Mouse (Mus musculus) lung, postnatal 0 days (tissue): ENCODE results near the gene Cntrl. TPM values are rescaled to one million over a fixed set of nuclear protein-coding genes. Genes with fewer than 3 reads are reported as not detected.

Experiments used
- ATAC-seq: fragments of 200-750 bp; cut with Nextera tagmentation; 2 replicates; pipeline ENCODE4 v1.8.0; 2017; ENCODE audit warnings: moderate library complexity
- DNase-seq: peaks from one replicate; pipeline ENCODE4 v3.0.0-alpha.2; 2016; ENCODE audit warnings: low spot score
- H3K27ac ChIP-seq: fragments of 300-500 bp; sonication (generic); 2 replicates; pipeline ENCODE4 v1.5.1; 2014; ENCODE audit warnings: antibody characterized with exemption, mild to moderate bottlenecking, low read length, mixed read lengths
- H3K27me3 ChIP-seq: fragments of 300-500 bp; sonication (generic); replicated peaks from 2 replicates; pipeline ENCODE4 v1.6.1; 2014; ENCODE audit warnings: low read length, mixed read lengths; ENCODE audit not compliant: insufficient read depth
- H3K36me3 ChIP-seq: fragments of 300-500 bp; sonication (generic); 2 replicates; pipeline ENCODE4 v1.6.1; 2014; ENCODE audit warnings: low read length, mixed read lengths; ENCODE audit not compliant: insufficient read depth
- H3K4me1 ChIP-seq: fragments of 300-500 bp; sonication (generic); 2 replicates; pipeline ENCODE4 v1.6.1; 2014; ENCODE audit warnings: antibody characterized with exemption, low read depth, low read length, mixed read lengths; ENCODE audit not compliant: insufficient read depth
- H3K4me2 ChIP-seq: fragments of 300-500 bp; sonication (generic); replicated peaks from 2 replicates; pipeline ENCODE4 v1.6.1; 2014; ENCODE audit warnings: low read depth, mild to moderate bottlenecking, low read length, moderate library complexity, mixed read lengths
- H3K4me3 ChIP-seq: fragments of 300-500 bp; sonication (generic); 2 replicates; pipeline ENCODE4 v1.5.1; 2014; ENCODE audit warnings: low read depth, low read length
- H3K9ac ChIP-seq: fragments of 300-500 bp; sonication (generic); replicated peaks from 2 replicates; pipeline ENCODE4 v1.6.1; 2014; ENCODE audit warnings: low read depth, mild to moderate bottlenecking
- H3K9me3 ChIP-seq: fragments of 300-500 bp; sonication (generic); 2 replicates; pipeline ENCODE4 v1.6.1; 2016; ENCODE audit warnings: low read length, mixed read lengths
- CTCF ChIP-seq: IDR thresholded peaks from 2 replicates; pipeline ENCODE4 v1.5.1; 2016; ENCODE audit warnings: antibody characterized with exemption, mild to moderate bottlenecking
- EP300 ChIP-seq: IDR thresholded peaks from 2 replicates; pipeline ENCODE4 v1.6.1; 2016; ENCODE audit warnings: antibody characterized with exemption, mild to moderate bottlenecking, control low read depth
- WGBS: fragments of 180-500 bp; shearing (Covaris S2); extraction: QIAGEN DNeasy Blood & Tissue Kit; methylation state at CpG from one replicate; pipeline ENCODE4 v1.1.7; 2014; 5-methylcytosine and 5-hydroxymethylcytosine counted together
- polyA plus RNA-seq: library from polyadenylated mRNA; unstranded; fragments of >200 nt; fragmentation: Nextera tagmentation; extraction: Ambion mirVana; gene quantifications from 2 replicates; pipeline ENCODE4 v1.2.1, GENCODE M21; 2015

Cntrl gene
- polyA plus RNA-seq, 1 experiment from 2014 or later, result 21.3 TPM

- DNase-seq, result no peak
- H3K4me3 ChIP-seq, result no peak overlapping the region
- H3K9me3 ChIP-seq, result no peaks in the 10 kb centered on the region
- TF ChIP-seq CTCF, result no peak
- no peak for TF ChIP-seq EP300
- H3K4me1 ChIP-seq, result no peaks in the 10 kb centered on the region
- H3K36me3 ChIP-seq, result no peaks in the 10 kb centered on the region
- no peak overlapping the region for H3K9ac ChIP-seq
- no peak overlapping the region for H3K27ac ChIP-seq
- no peaks in the 10 kb centered on the region for H3K27me3 ChIP-seq
- WGBS, result 51% methylated on average over 14 of the region's 14 CpGs
- ATAC-seq, result no peak
- peak overlapping the region; percentile 35; the same call in 1 of the 2 replicates for H3K4me2 ChIP-seq
These were observed 106.1 kb downstream of the Cntrl start for GRCm38 (mm10) chr2:35215363-35215762.

- Histone ChIP-seq H3K4me3 (no peak overlapping the region), H3K27ac (no peak overlapping the region), H3K4me1 (no peaks in the 10 kb centered on the region), H3K27me3 (no peaks in the 10 kb centered on the region), H3K36me3 (no peaks in the 10 kb centered on the region), H3K9ac (no peak overlapping the region), H3K9me3 (no peaks in the 10 kb centered on the region), H3K4me2 (no peak overlapping the region)
- no peak for TF ChIP-seq CTCF
- WGBS, result 52% methylated on average over 2 of the region's 2 CpGs
- DNase-seq, result no peak
- no peak for ATAC-seq
These were observed 107.4 kb downstream of the Cntrl start for GRCm38 (mm10) chr2:35216701-35217100.

- Histone ChIP-seq H3K4me3 (no peak overlapping the region), H3K27me3 (no peaks in the 10 kb centered on the region), H3K9me3 (no peaks in the 10 kb centered on the region), H3K4me2 (no peak overlapping the region), H3K27ac (no peak overlapping the region), H3K36me3 (no peaks in the 10 kb centered on the region), H3K4me1 (no peaks in the 10 kb centered on the region), H3K9ac (no peak overlapping the region)
- ATAC-seq (no peak), DNase-seq (no peak)
- TF ChIP-seq EP300 (no peak), CTCF (no peak)
- WGBS, result 94% methylated on average over 3 of the region's 3 CpGs
These were observed 109.4 kb downstream of the Cntrl start for GRCm38 (mm10) chr2:35218736-35219135.

- Histone ChIP-seq H3K4me3 (no peak overlapping the region), H3K9me3 (no peaks in the 10 kb centered on the region), H3K9ac (no peak overlapping the region), H3K4me1 (no peaks in the 10 kb centered on the region), H3K27ac (no peak overlapping the region), H3K36me3 (no peaks in the 10 kb centered on the region), H3K27me3 (no peaks in the 10 kb centered on the region), H3K4me2 (no peak overlapping the region)
- TF ChIP-seq EP300 (no peak), CTCF (no peak)
- ATAC-seq, result no peak
- WGBS, result 63% methylated on average over 6 of the region's 6 CpGs
- no peak for DNase-seq
These were observed 113.6 kb downstream of the Cntrl start for GRCm38 (mm10) chr2:35222822-35223391.

GRCm38 (mm10) chr2:35224285-35224684, 115.0 kb downstream of the Cntrl start:
- TF ChIP-seq CTCF, result no peak
- TF ChIP-seq EP300, result no peak
- Histone ChIP-seq H3K9me3 (no peaks in the 10 kb centered on the region), H3K36me3 (no peaks in the 10 kb centered on the region), H3K4me3 (no peak overlapping the region), H3K4me1 (no peaks in the 10 kb centered on the region), H3K27ac (no peak overlapping the region), H3K27me3 (no peaks in the 10 kb centered on the region), H3K4me2 (no peak overlapping the region), H3K9ac (no peak overlapping the region)
- DNase-seq, result no peak
- ATAC-seq, result no peak
- 89% methylated on average over 15 of the region's 15 CpGs for WGBS

- H3K27me3 ChIP-seq, result no peaks in the 10 kb centered on the region
- H3K27ac ChIP-seq, result no peak overlapping the region
- H3K4me3 ChIP-seq, result no peak overlapping the region
- H3K9ac ChIP-seq, result no peak overlapping the region
- TF ChIP-seq EP300, result no peak
- no peak for TF ChIP-seq CTCF
- H3K4me1 ChIP-seq, result no peaks in the 10 kb centered on the region
- no peaks in the 10 kb centered on the region for H3K36me3 ChIP-seq
- H3K4me2 ChIP-seq, result no peak overlapping the region
- DNase-seq (no peak), ATAC-seq (no peak)
- 50% methylated on average over 4 of the region's 4 CpGs for WGBS
- H3K9me3 ChIP-seq, result no peaks in the 10 kb centered on the region
These were observed 118.9 kb downstream of the Cntrl start for GRCm38 (mm10) chr2:35228145-35228544.

Other genes starting within 250 kb of the Cntrl start
- 5.4 and 7.2 TPM in 2 replicates for gene Cutal, start 235.1 kb upstream of the Cntrl start, polyA plus RNA-seq
- 61.2 and 64.7 TPM in 2 replicates for gene Psmd5, start 234.5 kb upstream of the Cntrl start, polyA plus RNA-seq
- gene Phf19, start 195.5 kb upstream of the Cntrl start, polyA plus RNA-seq, result 1.3 and 1.6 TPM in 2 replicates
- gene Traf1, start 147.7 kb upstream of the Cntrl start, polyA plus RNA-seq, result 61.4 and 67.0 TPM in 2 replicates
- gene Hc, start 48.1 kb upstream of the Cntrl start, polyA plus RNA-seq, result 149 and 172 TPM in 2 replicates
- gene AI182371, start 7.9 kb upstream of the Cntrl start, polyA plus RNA-seq, result 1.4 and 3.0 TPM in 2 replicates
- 434 and 473 TPM in 2 replicates for gene Rab14, start 91.6 kb downstream of the Cntrl start, polyA plus RNA-seq
- 956 and 1,007 TPM in 2 replicates for gene Gsn, start 146.9 kb downstream of the Cntrl start, polyA plus RNA-seq
- 76.9 and 86.2 TPM in 2 replicates for gene Stom, start 227.5 kb downstream of the Cntrl start, polyA plus RNA-seq